ENCODE assay signal across 16 mouse cellular contexts in genomic region chr2:114763276-114763675, GRCm38 (mm10).
"Had no signal": no experiment of that assay in that cellular context is flagged by ENCODE, and none has a peak within 500 bp of the region (broad histone marks: within the 10 kb centered on the region; RNA-seq: fewer than 3 reads in every experiment).

No protein-coding gene starts in this region.

- DNase-seq: kidney, postnatal 25 days; layer of hippocampus, adult 9-11 months; layer of hippocampus, postnatal 36 days; liver; liver, embryonic 13.5 days; liver, postnatal 0 days; lung, postnatal 14 days; retina, postnatal 1 day; right cerebral cortex, postnatal 4 days; spleen, adult 18-20 months; thymus, adult 18-20 months; thymus, postnatal 14 days had no signal

- H3K9me3 ChIP-seq: limb, embryonic 12.5 days; liver, embryonic 13.5 days; lung, embryonic 15.5 days; midbrain, embryonic 12.5 days; neural tube, embryonic 13.5 days had no signal

- H3K27me3 ChIP-seq: limb, embryonic 12.5 days; liver, embryonic 13.5 days; lung, embryonic 15.5 days; midbrain, embryonic 12.5 days; neural tube, embryonic 13.5 days had no signal

- H3K27ac ChIP-seq: limb, embryonic 12.5 days; liver, embryonic 13.5 days; lung, embryonic 15.5 days; midbrain, embryonic 12.5 days; neural tube, embryonic 13.5 days had no signal

- ATAC-seq: liver, postnatal 0 days had no signal

- H3K36me3 ChIP-seq: limb, embryonic 12.5 days; liver, embryonic 13.5 days; lung, embryonic 15.5 days; midbrain, embryonic 12.5 days; neural tube, embryonic 13.5 days had no signal

- H3K4me3 ChIP-seq: limb, embryonic 12.5 days; liver, embryonic 13.5 days; lung, embryonic 15.5 days; midbrain, embryonic 12.5 days; neural tube, embryonic 13.5 days had no signal

- H3K9ac ChIP-seq: limb, embryonic 12.5 days; liver, embryonic 13.5 days; liver, postnatal 0 days; lung, embryonic 15.5 days; midbrain, embryonic 12.5 days; neural tube, embryonic 13.5 days had no signal

- H3K4me2 ChIP-seq: limb, embryonic 12.5 days; liver, embryonic 13.5 days; lung, embryonic 15.5 days; midbrain, embryonic 12.5 days; neural tube, embryonic 13.5 days had no signal

- H3K4me1 ChIP-seq: limb, embryonic 12.5 days; liver, embryonic 13.5 days; lung, embryonic 15.5 days; midbrain, embryonic 12.5 days; neural tube, embryonic 13.5 days had no signal
